Mouse (Mus musculus) myocyte (in vitro differentiated cells): ENCODE measurements around the gene Tmem82.

Experiments used
- CEBPB ChIP-seq: IDR thresholded peaks from 2 replicates; pipeline ENCODE4 v1.6.1; 2011; ENCODE audit warnings: mild to moderate bottlenecking, moderate library complexity; ENCODE audit not compliant: poor library complexity, insufficient read depth, severe bottlenecking
- E2F4 ChIP-seq: IDR thresholded peaks from one replicate; pipeline ENCODE4 v1.6.1; 2011; ENCODE audit warnings: mild to moderate bottlenecking, control low read depth, moderate library complexity; ENCODE audit not compliant: insufficient read depth
- MAX ChIP-seq: IDR thresholded peaks from one replicate; pipeline ENCODE4 v1.6.1; 2011; ENCODE audit warnings: low read depth, mild to moderate bottlenecking, control low read depth
- POLR2A ChIP-seq: IDR thresholded peaks from one replicate; pipeline ENCODE4 v1.6.1; 2011; ENCODE audit warnings: low read depth, mild to moderate bottlenecking, control low read depth, moderate library complexity; ENCODE audit not compliant: insufficient read length
- SRF ChIP-seq: IDR thresholded peaks from one replicate; pipeline ENCODE4 v1.6.1; 2011; ENCODE audit warnings: low read depth; ENCODE audit not compliant: control insufficient read depth, insufficient read length
- TCF12 ChIP-seq: IDR thresholded peaks from one replicate; pipeline ENCODE4 v1.6.1; 2011; ENCODE audit warnings: mild to moderate bottlenecking, control low read depth; ENCODE audit not compliant: poor library complexity, insufficient read depth, severe bottlenecking

- TF ChIP-seq POLR2A (no peak), SRF (no peak), TCF12 (no peak), E2F4 (no peak), CEBPB (no peak), MAX (no peak)
Observed at GRCm38 (mm10) chr4:141645988-141646387, 27.6 kb upstream of the Tmem82 start.
